Mouse (Mus musculus) effector memory CD4-positive, alpha-beta T cell, adult 5 months (primary cell): ENCODE measurements around the gene Clptm1l. TPM values are rescaled to one million over a fixed set of nuclear protein-coding genes. Genes with fewer than 3 reads are reported as not detected.

ENCODE experiments used
- polyA plus RNA-seq: library from polyadenylated mRNA; unstranded; fragments of 100-300 nt; shearing (Covaris generic); gene quantifications from one replicate; pipeline ENCODE4 v1.2.1, GENCODE M21; 2017

Clptm1l gene
- polyA plus RNA-seq: 143 TPM

GRCm38 (mm10) chr13:73603522-73604155 lies at the start of gene Clptm1l:
Gene Clptm1l, plus strand, starts transcription at chr13:73604006.

GRCm38 (mm10) chr13:73626745-73627549 lies 23.1 kb downstream of the Clptm1l start, which contains the start of gene Tert:
Gene Tert, plus strand, starts transcription at chr13:73626911.

Other genes with a start within 250 kb of the Clptm1l start
- 30.9 TPM for gene Lpcat1, start 136.8 kb upstream of the Clptm1l start, polyA plus RNA-seq
- not detected for gene Slc6a3, start 67.3 kb upstream of the Clptm1l start, polyA plus RNA-seq
- 4.3 TPM for gene Tert, start 22.9 kb downstream of the Clptm1l start, polyA plus RNA-seq
- not detected for gene Slc6a18, start 74.0 kb downstream of the Clptm1l start, polyA plus RNA-seq
- not detected for gene Slc6a19, start 100.9 kb downstream of the Clptm1l start, polyA plus RNA-seq
- gene Slc12a7, start 129.1 kb downstream of the Clptm1l start, polyA plus RNA-seq: 70.6 TPM
- gene Nkd2, start 243.6 kb downstream of the Clptm1l start, polyA plus RNA-seq: 0.17 TPM